Mouse (Mus musculus) gastrocnemius, adult 8-10 months (tissue): Measurements from ENCODE around the gene Sobp. TPM values are rescaled to one million over a fixed set of nuclear protein-coding genes. Genes with fewer than 3 reads are reported as not detected.

Source experiments
- DNase-seq, 2 experiments: peaks; one replicate each; pipeline ENCODE4 v3.0.0; 2022; ENCODE audit warnings: low spot score in 2 of 2
- total RNA-seq, 4 experiments: library from RNA; stranded (reverse); gene quantifications; 2 replicates each; pipeline ENCODE4 v1.2.4; 2022

Gene Sobp
- total RNA-seq, 4 experiments from 2014 or later: 33.7 to 39.5 (median 35.8) TPM

DNA sequence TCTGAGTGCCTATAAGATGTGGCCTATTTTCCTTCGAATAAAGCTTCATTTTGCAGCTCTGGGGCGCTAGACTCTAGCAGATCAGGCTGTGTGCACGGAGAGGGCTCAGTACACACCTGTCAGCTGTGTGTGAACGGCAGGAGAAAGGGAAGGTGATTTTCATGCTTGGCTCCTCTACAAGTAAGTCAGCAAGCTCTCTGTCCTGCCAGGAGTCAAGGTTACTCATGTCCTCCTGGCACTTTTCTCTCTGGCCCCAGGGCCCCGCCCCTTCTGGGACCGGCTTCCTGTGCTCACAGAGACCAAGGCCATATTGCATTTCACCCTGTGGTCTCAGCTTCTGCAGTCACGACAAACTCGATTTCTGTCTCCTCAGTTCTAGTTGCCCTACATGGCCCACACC lies 138.8 kb downstream of the Sobp start:
- peak; percentile 71 to 86 for DNase-seq

GRCm38 (mm10) chr10:43034811-43035210 lies 139.5 kb downstream of the Sobp start:
- peak; percentile 19 to 37 for DNase-seq

DNA sequence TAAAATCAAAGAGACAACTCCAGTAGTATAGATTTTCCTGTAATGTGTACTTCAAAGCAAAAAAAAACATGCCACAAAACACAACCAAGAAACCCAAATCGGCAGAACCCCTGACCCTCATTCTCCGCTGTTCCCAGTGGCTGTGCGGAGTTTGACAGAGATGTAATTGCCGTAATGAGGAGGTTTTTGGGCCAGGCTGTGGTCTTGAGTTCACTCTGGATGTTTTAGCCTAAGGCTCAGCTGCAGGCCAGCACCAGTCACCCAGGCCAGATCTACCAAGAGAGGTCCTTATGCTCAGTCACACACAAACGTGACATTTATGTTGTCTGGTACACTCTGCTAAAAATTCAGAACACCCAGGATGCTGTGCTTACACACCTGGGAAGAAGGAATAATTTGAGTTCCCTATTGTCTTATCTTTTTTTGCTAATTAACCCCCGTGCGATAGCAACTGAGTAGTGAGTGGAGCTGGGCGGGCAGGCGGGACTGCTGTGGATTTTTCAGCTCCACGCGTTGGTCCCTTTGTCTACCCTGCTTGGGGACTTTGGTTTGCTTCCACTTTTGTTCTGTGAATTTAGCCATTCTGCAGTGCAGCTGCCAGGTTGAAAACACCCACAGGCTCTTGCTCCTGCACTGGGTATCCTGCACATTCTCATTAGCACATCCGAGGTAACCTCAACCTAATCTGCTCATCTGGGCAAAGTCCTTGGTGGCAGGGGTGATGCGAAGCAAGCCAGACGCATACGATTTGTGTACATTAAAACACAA lies 140.7 kb downstream of the Sobp start:
- DNase-seq: no peak

GRCm38 (mm10) chr10:43027006-43027405 lies 147.3 kb downstream of the Sobp start:
- DNase-seq: no peak

DNA sequence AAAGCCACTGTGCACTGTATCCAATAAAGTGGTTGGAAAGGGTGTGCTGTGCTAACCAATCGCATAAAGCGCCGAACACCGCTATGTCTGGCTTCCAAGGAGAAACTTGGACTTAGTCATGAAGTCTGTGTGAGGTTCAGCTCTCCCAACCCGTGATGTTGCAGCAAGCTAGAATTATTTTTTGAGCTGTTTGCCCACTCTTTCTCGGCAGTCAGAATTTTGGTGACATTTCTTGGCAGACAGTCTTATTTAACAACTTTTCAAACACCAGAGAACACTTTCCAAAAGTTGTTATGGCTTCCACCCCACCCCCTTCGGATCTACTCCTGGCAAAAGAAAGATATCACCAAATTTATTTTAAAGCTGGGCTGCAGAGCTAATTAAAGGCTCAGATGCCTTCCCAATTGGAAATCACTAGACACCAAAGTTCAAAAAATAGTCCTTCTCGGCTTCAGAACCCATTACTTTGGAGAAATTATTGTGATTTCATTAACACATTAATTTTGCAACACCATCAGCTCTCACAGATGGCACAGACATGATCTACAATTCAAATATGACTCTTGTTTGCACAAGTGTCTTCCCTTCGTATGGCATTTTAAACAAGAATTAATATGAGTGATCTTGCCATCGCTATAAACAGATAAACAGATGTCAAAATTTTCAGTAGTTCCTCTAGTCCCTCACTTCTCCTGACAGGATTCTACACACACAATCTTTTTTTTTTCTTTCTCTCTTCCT lies 150.7 kb downstream of the Sobp start:
- DNase-seq: no peak

GRCm38 (mm10) chr10:43022190-43022761 lies 152.1 kb downstream of the Sobp start:
- no peak for DNase-seq

GRCm38 (mm10) chr10:43021512-43022116 lies 152.7 kb downstream of the Sobp start:
- no peak for DNase-seq

DNA sequence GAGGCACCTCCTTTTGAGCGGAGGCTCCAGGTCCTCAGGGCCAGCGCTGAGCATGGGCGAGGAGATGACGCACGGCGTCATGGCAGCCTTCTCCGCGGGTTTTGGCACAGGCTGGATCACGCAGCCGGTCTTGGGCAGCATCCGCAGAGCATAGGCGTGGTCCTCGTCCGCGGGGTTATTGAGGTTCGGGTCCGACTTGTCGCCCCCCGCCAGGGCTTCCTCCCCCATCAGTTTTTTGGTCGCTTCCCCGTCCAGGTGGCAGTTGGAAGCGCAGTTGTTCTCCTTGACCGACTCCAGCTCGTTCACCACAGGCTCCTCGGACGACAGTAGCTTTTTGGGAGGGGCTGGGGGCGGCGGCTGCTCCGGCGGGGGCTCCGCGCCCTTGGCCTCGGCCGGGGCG lies 153.3 kb downstream of the Sobp start:
- DNase-seq: no peak

- DNase-seq: no peak
Measured at GRCm38 (mm10) chr10:43014782-43015181, 159.5 kb downstream of the Sobp start.

- no peak for DNase-seq
Measured at GRCm38 (mm10) chr10:43014358-43014757, 160.0 kb downstream of the Sobp start.

GRCm38 (mm10) chr10:43008116-43008515 lies 166.2 kb downstream of the Sobp start:
- no peak for DNase-seq

- DNase-seq: peak; percentile 40 to 72
Measured at GRCm38 (mm10) chr10:43006534-43006933, 167.8 kb downstream of the Sobp start.

DNA sequence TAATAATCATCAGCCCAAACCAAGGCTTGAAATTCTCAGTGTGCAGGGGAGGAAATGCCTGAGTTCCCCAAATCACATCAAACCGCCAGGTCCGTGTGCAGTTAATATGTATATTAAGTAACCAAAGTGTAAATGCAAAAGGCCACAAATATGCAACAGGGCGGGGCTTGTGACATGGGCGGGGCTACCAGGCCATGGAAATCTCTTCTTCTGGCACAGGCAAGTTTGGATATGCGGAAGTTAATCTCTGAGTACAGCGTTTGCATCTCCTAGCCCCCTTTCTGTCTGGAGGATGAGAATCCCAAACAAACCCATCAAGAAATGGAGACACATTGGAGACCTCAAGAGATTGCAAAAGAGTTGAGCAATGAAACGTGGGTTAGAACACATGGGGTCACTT lies 168.7 kb downstream of the Sobp start:
- DNase-seq: no peak

- DNase-seq: no peak
Measured at GRCm38 (mm10) chr10:43005031-43005430, 169.3 kb downstream of the Sobp start.

- DNase-seq: no peak
Measured at GRCm38 (mm10) chr10:43004174-43004734, 170.1 kb downstream of the Sobp start.

DNA sequence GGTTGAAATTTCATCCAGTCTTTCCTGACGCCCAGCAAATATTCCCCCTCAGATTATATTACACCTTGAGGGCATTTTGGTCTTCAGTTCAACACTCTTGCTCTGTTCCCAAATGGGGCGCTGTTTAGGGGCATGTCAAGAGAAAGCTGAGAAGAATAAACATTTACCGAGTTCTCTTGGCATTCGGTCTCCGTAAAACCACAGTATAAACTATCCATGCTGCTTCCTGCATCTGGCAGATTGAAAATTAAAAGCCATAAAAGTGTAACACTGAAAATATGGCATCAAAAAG lies 170.9 kb downstream of the Sobp start:
- DNase-seq: no peak

- no peak for DNase-seq
Measured at GRCm38 (mm10) chr10:43002721-43003465, 171.4 kb downstream of the Sobp start.

DNA sequence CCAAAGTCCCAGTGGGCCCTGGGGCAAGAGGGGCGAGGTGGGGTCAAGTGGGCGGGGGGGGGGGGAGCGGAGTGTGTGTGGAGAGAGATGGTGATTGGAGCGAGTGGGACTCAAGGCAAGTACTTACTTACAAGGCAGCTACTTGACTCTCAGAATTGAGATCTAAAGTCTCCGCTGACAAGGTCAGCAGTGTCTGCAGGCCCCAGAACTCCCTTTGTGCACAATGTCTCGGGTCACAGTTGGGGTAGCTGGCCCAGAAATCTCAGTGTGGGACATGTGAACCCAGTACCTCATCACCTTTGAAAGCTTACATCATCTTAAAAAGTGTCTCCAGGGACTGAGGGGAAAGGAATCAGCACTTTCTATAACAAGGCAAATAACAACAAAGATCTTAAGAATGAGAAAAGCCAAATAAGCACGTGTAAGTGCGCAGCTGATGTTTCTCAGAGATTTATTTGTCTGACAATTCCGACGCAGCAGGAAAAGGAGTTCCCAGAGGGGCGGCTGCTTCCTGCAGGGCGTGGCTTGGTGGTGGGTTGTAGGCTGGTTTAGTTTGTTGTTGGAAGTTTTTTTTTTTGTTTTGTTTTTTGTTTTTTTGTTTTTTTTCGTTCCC lies 172.2 kb downstream of the Sobp start:
- no peak for DNase-seq

GRCm38 (mm10) chr10:43001433-43001832 lies 172.9 kb downstream of the Sobp start:
- no peak for DNase-seq

DNA sequence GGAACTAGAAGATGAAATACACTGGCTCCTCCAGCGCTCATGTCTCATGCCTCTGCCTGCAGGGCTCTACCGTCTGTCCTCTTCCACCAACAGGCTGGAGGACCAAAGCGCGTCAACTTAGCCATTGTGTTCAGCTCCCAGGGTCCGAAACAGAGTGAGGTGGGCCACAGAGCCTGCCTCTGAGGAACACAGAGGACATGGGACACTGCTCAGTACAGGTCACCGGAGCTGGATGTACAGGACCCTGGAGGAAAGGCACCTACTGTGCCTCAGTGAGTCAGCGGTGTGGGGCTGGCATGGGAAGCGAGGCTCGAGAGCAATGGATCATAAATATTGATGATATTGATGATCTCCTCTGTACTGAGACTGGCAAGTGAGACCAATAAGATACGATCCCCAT lies 175.0 kb downstream of the Sobp start:
- DNase-seq: no peak

- DNase-seq: no peak
Measured at GRCm38 (mm10) chr10:42997278-42997677, 177.1 kb downstream of the Sobp start.
